Mouse (Mus musculus) T-cell, adult 66 days (primary cell): Measurements from ENCODE around the gene Samd13. TPM values are rescaled to one million over a fixed set of nuclear protein-coding genes. Genes with fewer than 3 reads are reported as not detected.

Experiments used
- total RNA-seq, 2 experiments: library from RNA; stranded (reverse); gene quantifications; 3 replicates in 1 of 2; 4 replicates in 1 of 2; pipeline ENCODE4 v1.2.4; 2023

Gene Samd13
- not detected for total RNA-seq

GRCm38 (mm10) chr3:146684811-146685675 is at the start of gene Samd13:
Gene Samd13 (minus strand): TSS chr3:146685592.

GRCm38 (mm10) chr3:146651217-146651616 is 34.2 kb downstream of the Samd13 start, which contains the start of gene 4930503B20Rik:
Gene 4930503B20Rik (minus strand): TSS chr3:146651317.

GRCm38 (mm10) chr3:146615496-146615895 is 69.9 kb downstream of the Samd13 start, which contains the start of gene Dnase2b:
Gene Dnase2b (minus strand): TSS chr3:146615596.

Other genes starting within 250 kb of the Samd13 start
- 1 to 10 TPM; 7.1 to 7.4 TPM for gene Ctbs, start 235.8 kb downstream of the Samd13 start, total RNA-seq
- gene Spata1, start 185.8 kb downstream of the Samd13 start, total RNA-seq: 10 to 100 TPM; 11.7 to 13.7 TPM
- 100 to 1,000 TPM; 158 to 160 TPM for gene Gng5, start 185.8 kb downstream of the Samd13 start, total RNA-seq
- gene Rpf1, start 164.2 kb downstream of the Samd13 start, total RNA-seq: 100 to 1,000 TPM; 110 to 137 TPM
- gene Uox, start 115.2 kb downstream of the Samd13 start, total RNA-seq: not detected
- gene Dnase2b, start 70.0 kb downstream of the Samd13 start, total RNA-seq: not detected
- not detected for gene 4930503B20Rik, start 34.3 kb downstream of the Samd13 start, total RNA-seq
- 100 to 1,000 TPM; 155 to 162 TPM for gene Prkacb, start 127.4 kb upstream of the Samd13 start, total RNA-seq
- gene Ttll7, start 166.8 kb upstream of the Samd13 start, total RNA-seq: not detected